Mouse (Mus musculus) spleen, postnatal 10 days (tissue): ENCODE data around the gene Ttll6.

ENCODE experiments used
- DNase-seq, 2 experiments: peaks; one replicate each; pipeline ENCODE4 v3.0.0; 2021 to 2022; ENCODE audit warnings: low spot score in 2 of 2

Ttll6 gene

DNA sequence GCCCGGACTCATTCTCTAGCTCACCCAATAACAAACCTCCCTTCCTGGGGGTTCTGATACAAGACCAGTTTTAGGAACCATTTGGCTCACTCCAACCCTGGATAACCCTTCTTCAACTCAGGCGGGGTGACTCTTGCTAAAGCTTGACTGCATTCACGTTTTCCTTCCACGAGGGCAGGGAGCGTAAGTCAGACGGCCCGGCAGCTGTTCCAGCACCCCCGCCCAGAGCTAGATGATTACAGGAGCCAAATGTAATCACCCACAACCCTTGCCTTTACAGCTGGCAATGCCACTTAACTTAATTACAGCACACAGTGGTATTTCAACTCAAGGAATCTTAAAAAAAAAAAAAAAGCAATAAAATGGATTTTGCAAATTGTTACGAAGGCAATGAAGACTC is 34.5 kb downstream of the Ttll6 start:
- no peak for DNase-seq

DNA sequence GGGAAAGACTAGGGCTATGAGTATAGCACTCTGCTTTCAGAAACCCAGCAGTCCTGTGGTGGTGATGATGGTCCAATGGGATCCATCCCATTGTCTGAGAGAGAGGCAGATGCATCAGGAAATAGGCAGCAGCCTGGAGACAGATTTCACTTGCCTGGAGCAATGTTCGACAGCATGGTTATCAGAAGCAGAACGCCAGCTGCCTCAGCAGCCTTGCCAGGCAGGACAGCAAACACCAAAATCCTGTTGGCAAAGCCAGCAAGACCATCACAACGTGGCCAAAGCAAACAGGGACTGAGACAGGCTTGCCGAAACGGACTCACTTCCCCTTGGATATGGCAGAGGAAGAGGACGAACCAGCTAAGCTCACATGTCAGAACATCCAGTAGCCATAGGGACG is 35.4 kb downstream of the Ttll6 start:
- DNase-seq: no peak

DNA sequence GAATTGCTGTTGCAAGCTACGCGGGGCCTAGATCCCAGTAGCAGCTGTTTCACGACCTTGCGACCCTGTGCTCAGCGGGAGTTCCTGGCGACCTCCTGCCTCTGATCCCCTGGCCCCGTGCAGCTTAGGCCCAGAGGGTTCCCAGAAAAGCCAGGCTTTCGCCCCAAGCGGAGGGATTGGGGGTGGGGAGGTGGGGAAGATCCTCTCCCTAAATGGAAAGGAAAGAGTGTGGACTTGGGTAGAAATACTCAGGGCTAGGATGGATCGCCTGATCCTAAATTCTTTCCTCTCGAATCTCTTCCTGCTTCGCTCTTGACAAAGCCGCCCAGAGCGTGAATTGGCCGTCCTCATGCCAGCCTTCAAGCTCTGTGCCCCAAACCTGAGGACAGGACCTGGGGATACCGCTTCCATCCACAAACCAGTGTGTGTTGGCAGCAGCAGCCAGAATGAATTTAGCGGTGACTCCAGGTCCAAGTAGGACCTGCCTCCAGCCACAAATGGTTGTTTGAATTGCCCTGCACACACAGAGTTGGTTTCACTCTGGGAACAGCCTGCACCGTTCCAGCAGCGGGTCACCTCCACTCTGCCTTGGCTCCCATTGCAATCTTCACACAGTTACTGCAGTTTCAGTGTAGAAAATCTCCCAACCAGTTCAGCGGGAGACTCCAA is 37.3 kb downstream of the Ttll6 start:
- DNase-seq: no peak

DNA sequence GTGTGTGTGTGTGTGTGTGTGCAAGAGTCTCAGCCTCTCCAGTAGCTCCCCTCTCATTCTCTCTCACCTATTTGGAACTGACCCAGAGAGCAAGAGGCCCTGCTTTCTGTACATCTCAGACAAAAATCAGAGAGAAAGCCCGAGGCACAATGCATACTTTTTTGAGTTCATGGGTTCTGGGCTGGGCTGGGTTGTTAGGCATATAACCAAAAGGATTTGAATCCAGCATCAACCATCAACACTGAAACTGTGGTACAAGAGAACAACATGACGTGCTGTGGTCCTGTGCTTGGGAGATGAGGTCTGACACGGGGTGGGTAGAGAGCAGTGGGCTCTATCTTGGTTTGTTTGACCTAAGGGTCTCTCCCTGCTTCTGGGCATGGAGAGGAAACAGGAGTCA is 38.0 kb downstream of the Ttll6 start:
- DNase-seq: no peak

DNA sequence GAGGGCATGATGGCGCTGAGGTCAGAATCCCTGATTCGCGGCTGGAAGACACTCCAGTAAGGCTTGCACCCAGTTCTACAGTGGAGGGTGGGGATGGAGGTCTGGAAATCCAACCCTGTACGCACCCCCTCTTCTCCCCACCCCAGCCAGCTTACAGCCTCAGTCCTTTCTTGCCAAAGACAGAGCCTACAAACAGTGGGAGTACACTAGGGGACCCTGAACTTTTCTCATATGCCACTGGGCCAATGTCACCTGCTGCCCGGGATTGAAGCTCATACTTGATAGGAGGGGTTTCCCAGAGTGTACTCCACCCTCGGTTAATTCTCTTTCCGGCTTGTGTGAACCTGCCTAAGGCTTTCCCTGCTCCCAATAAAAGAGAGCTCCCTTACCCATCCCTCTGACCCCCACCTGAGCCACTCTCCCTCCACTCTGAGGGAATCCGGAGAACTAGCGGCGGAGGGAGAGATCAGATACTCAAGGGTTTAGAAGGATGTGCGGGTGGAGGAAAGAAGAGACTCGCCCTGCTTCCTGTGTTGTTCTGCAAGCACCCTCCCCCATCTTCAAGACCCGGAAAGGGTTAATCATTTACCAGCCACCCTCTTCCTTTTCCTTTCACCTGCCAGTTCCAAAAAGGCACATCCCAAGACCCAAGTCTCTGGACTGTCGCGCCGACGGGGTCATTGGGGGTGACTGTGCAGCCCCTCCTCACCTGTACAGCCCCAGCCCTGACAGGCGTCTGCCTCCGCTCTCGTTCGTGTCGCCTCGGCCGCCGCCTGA is 39.1 kb downstream of the Ttll6 start:
- no peak for DNase-seq

DNA sequence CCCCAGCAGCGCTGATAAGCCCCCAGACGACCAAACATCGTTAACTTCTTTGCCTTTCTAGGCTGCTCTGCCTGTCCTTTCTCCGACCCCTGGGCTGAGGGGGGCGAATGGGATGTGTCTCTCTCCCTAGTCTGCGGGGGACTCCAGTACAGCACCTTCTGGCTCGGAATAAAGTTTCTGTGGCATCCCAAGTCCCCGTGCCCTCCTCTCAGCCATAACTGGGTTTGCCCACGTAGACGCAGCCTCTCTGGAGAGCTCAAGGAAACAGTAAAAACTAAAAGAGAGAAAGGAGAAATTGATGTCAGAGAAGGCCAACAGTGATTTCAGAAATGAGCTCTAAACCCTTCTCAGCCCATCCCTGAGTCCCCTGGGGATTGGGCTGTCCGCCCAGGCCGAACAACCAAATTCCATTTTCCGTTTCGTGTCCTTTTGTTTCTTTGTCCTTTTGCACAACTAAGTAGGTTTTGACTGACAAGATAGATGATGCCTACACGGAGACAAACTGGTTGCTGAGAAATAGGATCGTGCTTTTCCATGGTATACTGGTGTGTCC is 39.8 kb downstream of the Ttll6 start:
- no peak for DNase-seq

DNA sequence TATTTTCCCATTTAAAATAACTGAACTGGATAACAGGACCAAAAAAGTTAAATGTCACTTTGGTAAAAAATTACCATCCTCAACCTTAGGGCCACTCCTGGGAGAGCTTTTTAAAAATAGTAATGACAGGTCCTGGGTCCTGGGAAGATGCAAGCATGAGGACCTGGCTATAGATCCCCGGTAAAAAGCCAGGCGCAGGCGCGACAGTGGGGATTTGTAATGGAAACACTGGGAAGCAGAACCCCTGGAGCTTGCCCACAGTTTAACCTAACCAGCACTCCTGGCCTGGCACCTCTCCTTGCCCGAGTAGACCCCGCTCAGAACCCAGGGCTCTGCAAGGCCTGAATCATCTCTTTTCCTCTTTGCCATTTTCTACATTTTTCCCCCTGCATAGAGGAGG is 41.3 kb downstream of the Ttll6 start:
- DNase-seq: no peak

DNA sequence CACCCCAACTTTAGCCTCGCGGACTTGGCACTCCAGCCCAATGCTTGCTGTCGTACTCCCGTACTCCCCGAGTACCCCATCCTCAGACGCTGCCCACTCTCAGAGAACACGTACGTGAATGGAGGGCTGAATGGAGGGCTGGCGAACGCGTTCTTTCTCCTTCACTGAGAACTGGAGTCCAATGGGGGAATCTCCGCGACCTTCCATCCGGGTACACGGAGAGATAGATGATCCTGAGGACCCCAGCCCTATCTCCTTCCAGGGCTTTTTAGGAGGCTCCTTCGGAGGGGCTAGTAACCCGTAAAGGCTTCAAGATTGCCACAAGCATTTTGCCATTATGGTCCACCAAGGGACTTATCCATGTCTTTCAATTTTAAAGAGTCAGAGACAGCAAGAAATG is 41.9 kb downstream of the Ttll6 start:
- no peak for DNase-seq

DNA sequence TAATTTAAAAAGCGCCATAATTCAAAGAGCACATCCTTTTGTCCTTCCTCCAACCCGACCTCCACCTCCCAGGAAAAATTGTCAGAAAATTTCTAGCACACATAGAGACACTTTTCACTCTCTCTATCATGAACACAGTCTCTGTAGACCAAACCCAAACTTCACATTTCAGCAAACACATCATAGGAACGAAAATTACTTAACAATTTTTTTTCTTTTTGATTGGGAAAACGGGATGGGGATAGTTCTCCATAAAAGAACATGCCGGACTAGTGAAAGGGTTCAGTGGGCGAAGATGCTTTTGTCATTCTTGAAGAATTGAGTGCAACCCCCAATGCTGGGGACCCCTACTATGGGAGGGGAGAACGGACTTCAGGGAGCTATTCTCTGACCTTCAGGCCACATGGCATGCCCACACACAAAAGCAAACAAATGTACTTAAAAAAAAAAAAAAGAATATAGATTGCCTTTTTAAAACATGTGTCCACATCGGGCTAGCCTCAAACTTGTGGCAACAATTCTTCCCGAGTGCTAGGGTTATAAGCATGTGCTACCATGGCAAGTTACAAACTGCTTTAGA is 42.5 kb downstream of the Ttll6 start:
- no peak for DNase-seq

DNA sequence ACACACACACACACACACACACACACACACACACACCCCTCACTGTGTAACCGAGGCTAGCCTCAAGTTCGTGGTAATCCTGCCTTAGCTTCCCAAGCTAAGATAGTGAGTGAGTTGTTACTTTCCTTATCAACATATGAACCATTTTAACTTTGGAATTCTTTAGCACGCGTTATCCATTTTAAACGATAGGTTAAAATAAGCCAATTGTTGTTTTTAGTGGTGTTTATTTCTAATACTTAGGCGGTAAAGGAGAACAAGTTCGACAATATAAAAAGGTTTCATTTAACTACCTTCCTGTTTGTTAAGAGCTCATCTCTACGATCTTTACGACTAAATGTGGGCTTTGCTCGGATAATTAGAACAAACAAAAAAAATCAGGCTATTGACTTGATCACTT is 43.3 kb downstream of the Ttll6 start:
- no peak for DNase-seq

DNA sequence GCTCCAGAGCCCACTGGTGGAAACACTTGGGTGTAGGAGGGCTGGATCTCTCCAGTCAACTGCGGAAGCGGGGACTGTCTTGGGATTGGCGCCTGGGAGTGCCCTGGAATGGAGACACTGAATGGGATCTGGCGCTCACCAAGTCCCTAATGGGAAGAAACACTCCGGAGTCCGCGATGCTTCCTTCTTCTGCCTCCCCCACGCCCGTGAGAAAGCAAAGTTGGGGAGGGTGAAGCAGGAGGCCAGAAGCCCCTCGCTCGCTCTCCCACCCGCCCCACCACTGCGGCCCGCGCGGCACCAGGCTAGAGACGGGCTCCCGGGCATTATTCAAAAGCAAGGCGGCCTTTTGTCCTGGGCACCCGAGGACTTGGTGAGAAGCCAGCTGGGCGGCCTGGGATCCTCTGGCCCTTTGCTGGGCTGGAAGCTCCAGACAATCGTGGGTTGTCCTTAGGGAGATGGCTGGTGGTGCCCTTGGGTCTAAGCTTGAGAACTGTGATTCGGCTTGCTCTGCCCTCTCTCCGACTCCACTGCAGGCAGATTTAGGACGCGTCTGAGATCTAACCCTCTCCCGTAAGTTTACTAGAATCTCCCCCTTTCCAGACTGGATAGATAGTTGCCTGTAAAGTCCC is 44.1 kb downstream of the Ttll6 start:
- DNase-seq: no peak

DNA sequence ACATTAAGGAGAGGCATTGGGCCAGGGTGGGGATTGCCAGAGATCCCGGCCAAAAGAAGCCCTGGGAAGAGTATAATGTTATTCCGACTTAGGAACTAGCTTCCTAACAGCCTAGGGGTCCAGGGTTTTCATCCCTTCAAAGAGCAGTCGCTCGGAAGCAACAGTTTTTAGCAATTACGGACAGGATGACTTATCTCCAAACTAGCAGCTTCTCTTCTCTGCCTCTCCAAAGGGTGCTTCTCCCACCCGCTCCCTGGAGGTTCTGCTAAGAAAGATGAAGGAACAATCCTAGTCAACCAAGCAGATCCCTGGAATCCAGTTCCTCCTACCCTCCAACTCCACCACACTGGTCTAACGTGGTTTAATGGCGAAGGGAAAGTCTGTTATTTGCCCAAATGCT is 44.8 kb downstream of the Ttll6 start:
- DNase-seq: no peak

DNA sequence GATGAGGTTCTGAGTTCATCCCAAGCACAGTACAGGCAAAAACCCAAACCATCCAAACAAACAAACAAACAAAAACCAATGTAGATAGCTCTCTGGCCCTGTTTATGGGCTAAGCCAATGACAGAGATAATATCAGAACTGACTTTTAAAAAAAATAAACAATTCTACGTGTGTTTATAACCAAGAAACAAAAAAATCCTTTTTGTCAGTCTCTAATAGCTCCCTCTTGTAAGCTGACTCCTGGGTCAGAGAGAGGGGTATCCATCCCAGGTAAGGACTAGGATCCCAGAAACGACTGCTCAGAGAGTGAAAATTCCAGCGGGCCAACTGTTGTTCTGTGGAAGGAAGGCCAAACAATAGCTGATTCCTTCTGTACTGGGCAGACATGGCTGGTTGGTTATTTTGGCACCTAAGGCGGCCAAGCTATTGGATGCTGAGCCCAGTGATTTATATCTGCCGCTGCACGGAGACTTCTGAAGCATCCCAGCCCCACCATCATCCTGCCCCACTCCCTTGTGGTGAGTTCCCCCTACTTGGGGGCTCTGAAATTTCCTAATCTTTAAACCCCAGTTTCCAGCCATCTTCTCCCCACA is 45.4 kb downstream of the Ttll6 start:
- DNase-seq: no peak

DNA sequence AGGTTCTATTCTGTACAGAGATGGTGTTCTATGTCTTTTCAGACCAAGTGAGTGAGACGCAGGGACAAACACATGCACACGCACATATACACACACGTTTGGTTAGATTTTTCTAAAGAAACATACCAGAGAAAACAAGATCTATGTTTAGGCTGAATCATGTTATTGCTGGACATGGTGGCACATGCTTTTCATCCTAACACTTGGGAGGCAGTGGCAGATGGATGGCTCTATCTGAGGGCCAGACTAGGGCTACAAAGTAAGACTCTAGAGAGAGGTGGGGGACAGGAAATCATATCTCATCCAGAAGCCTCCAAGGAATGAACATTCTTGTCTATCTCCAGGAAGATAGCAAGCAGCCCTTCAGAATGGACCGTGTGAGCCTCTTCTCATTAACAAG is 47.5 kb downstream of the Ttll6 start:
- DNase-seq: no peak

DNA sequence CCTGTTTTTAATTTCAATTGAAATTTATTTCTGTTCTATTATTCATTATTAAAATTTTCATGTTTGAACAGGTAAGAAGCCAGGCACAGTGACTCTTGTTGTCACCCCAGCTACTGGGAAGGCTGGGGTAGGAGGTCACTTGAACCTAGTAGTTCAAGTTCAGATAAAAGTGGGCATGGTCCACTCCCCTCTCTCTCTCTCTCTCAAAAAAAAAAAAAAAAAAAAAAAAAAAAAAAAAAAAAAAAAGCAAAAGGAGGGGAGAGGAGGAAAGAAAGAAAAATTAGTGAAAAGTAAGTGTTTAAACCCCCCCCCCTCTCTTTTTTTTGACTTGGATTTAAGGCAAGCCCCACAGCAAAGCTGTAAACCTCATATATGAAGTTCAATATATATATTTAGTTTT is 50.6 kb downstream of the Ttll6 start:
- DNase-seq: no peak

DNA sequence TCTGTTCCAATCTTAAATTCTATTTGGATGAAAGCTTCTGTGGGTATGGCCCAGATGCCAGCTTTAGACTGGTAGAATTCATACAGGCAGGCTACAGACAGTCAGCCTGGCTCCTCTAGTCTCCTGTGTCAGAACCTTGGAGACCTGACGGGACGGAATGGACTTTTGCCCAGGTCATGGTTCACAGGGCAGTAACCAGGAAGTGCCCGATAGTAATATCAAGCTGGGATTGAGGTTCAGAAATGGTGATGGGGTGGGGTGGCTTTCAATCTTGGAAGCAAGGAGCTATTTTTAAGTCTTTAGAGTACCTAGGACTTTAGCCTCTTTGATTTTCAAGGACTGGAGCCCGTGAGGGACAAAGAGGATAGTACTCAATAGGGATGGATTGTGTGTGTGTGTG is 53.7 kb downstream of the Ttll6 start:
- DNase-seq: no peak

DNA sequence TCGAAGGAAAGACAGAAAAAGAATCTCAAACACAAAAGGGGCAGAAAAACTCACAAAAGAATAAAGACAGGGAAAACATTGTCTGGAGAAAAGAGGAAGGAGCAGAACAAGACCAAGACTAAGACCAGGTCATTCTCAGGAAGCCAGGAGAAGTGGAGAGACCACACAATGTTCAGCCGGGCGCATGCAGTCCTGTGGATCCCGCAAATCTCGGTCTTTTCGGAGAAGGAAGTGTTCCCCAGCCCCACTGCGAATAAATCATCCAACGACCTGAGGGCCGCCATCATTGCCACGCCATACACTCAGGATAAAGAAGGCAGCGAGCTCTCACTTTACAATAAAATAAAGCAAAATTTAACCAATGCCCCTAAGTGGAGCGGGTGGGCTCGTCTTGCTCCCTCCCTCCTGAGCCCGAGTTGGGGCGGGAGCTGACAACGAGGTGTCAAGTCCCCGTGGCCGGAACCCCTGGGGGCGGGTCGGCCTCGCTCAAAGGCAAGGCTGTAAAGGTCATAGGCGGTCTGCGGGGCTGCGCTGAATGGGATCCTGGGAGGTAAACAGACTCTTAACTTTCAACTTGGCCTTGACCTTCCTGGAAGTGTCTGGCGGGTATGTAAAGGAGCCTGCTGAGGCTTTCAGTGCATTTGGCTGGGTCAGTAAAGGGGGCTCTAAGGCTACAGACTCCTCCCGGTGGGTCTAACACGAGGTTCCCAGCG is 56.4 kb downstream of the Ttll6 start:
- DNase-seq: no peak

DNA sequence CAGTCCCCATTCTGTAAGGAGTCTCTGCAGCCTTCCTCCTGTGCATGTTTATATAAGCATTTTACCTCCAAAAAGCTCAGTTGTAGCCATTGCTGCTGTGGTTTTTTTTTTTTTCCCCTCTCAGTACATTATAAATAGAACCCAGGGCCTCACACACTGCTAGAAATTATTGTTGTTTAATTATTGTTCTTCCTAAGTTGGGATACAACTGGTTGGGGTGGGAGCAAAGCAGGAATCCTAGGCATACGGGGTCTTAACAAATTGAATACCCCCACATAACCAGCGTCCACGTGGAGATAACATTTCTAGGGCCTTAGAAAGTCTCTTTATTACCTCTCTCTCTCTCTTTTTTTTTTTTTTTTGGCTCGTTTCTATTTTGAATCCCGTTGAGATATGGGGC is 57.5 kb downstream of the Ttll6 start:
- no peak for DNase-seq

DNA sequence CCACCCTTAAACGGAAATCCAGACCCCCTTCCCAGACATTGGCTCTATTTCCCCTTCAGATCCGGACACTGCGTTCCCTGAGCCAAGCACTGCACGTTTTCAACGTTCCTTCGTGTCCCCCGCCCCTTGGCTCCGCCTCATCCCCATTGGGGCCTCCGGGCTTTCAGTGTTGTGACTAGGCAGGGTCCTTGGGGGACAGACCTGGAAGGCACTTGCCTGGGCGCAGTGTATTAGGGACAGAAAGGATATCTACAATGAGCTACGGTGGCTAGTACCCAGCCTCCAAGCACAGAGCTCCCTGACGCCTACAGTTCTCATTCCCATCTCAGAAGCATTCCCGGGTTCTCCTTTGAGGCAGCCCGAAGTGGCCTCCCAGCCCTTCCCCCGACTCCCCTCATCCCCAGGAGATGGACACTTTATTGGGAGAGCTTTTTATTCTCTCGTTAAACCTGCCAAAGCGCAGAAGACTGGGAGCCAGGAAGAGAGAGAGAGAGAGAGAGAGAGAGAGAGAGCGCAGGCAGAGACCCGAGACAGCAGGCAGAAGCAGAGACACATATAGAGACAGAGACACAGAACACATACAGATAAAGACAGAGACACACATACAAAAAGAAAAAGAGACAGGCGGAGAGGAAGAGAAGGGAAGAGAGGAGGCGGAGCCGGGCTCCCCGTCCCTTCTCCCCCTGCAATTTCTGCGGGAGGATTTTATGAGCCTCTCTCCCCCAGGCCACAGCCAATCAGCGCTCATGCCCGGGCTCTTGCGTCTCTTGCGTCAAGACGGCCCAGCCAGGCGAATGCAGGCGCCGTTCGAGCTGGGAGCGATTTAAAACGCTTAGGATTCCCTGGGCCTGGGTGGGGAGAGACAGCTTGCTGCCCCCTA is 60.2 kb downstream of the Ttll6 start, which contains the start of gene Hoxb13:
Gene Hoxb13, plus strand, starts transcription at position 796 of the 880 bp plus-strand sequence.
- no peak for DNase-seq

DNA sequence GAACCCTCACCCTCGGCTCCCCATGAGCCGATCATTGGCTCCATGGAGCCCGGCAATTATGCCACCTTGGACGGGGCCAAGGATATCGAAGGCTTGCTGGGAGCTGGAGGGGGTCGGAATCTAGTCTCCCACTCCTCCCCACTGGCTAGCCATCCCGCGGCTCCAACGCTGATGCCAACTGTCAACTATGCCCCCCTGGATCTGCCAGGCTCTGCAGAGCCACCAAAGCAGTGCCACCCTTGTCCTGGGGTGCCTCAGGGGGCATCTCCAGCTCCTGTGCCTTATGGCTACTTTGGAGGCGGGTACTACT is 60.8 kb downstream of the Ttll6 start:
- no peak for DNase-seq
